In genomic region chr9:56223429-56224051, GRCm38 (mm10) we compare ENCODE assay signal across 8 mouse cellular contexts. TPM values are rescaled to one million over a fixed set of nuclear protein-coding genes. Genes with fewer than 3 reads are reported as not detected.
A peak's percentile ranks its signal among the peaks of the same experiment; 100 is the strongest.
DNase-seq lines count a peak whose midpoint lies in the region; ATAC-seq lines count a peak whose summit lies in the region.
"Not testable (repeated sequence)": the region's sequence is repeated elsewhere in the genome, so short reads cannot be mapped to it uniquely, and the experiment has no call there.

No protein-coding gene starts in this region.

- WGBS in hindbrain, embryonic 15.5 days: 21% methylated on average over 45 of the region's 45 CpGs
- WGBS in liver, embryonic 15.5 days (ENCODE audit: insufficient replicate concordance): 44% methylated on average over 45 of the region's 45 CpGs
- 22% methylated on average over 44 of the region's 45 CpGs for WGBS in stomach, embryonic 15.5 days

- peak overlapping the region; percentile 47 for H3K4me2 ChIP-seq in hindbrain, embryonic 15.5 days
- H3K4me2 ChIP-seq in liver, embryonic 15.5 days; stomach, embryonic 15.5 days: not testable (repeated sequence)

- peak overlapping the region; percentile 19; the same call in 1 of the 2 replicates for H3K4me3 ChIP-seq in hindbrain, embryonic 15.5 days
- H3K4me3 ChIP-seq in liver, embryonic 15.5 days (replicated peaks); stomach, embryonic 15.5 days (replicated peaks): not testable (repeated sequence)

- H3K9me3 ChIP-seq in hindbrain, embryonic 15.5 days; liver, embryonic 15.5 days (replicated peaks); stomach, embryonic 15.5 days: not testable (repeated sequence)

- intact Hi-C loops in gastrocnemius, postnatal 36 days (cut with DNase I): not testable (repeated sequence)

- H3K36me3 ChIP-seq in hindbrain, embryonic 15.5 days; liver, embryonic 15.5 days (replicated peaks); stomach, embryonic 15.5 days: not testable (repeated sequence)

- peak; percentile 100 for ATAC-seq in common myeloid progenitor, adult 5-6 weeks (replicated peaks; ENCODE audit: low read depth, poor library complexity, severe bottlenecking)
- ATAC-seq in hindbrain, embryonic 15.5 days (ENCODE audit: low FRiP score, low read depth): peak; percentile 100
- ATAC-seq in liver, embryonic 15.5 days (ENCODE audit: insufficient read depth): peak; percentile 100
- ATAC-seq in monocyte, adult 5-6 weeks (replicated peaks; ENCODE audit: insufficient number of reproducible peaks, low FRiP score, low TSS enrichment, poor library complexity, severe bottlenecking): peak; percentile 100
- ATAC-seq in stomach, embryonic 15.5 days (ENCODE audit: insufficient read depth, low FRiP score, low read depth): peak; percentile 100

- not testable (repeated sequence) for H3K27me3 ChIP-seq in hindbrain, embryonic 15.5 days; liver, embryonic 15.5 days; stomach, embryonic 15.5 days (replicated peaks)

- H3K4me1 ChIP-seq in hindbrain, embryonic 15.5 days (replicated peaks); liver, embryonic 15.5 days (replicated peaks); stomach, embryonic 15.5 days: not testable (repeated sequence)

- H3K27ac ChIP-seq in hindbrain, embryonic 15.5 days (replicated peaks); liver, embryonic 15.5 days (replicated peaks); stomach, embryonic 15.5 days: not testable (repeated sequence)

- DNase-seq in T-cell, adult 2 months (ENCODE audit: low spot score): peak; percentile 82
- peak; percentile 38 to 93 for DNase-seq in gastrocnemius, postnatal 36 days
- DNase-seq in layer of hippocampus, adult 9-10 months (ENCODE audit: low spot score): peak; percentile 87

- not testable (repeated sequence) for H3K9ac ChIP-seq in hindbrain, embryonic 15.5 days; liver, embryonic 15.5 days; stomach, embryonic 15.5 days

RNA-seq across cellular contexts. Expression of gene Tspan3, which starts 58.3 kb away (rescaled TPM):
- total RNA-seq in common myeloid progenitor, adult 5-6 weeks (2017): 66.5 and 73.0 TPM in 2 replicates
- 100 to 1,000 TPM; 107 to 108 TPM for total RNA-seq in gastrocnemius, postnatal 36 days (2021)
- 598 and 606 TPM in 2 replicates for polyA plus RNA-seq in hindbrain, embryonic 15.5 days (2015; fragmentation: Nextera tagmentation; extraction: Ambion mirVana)
- polyA plus RNA-seq in liver, embryonic 15.5 days (2015; fragmentation: Nextera tagmentation; extraction: Ambion mirVana): 26.3 and 27.5 TPM in 2 replicates
- total RNA-seq in monocyte, adult 5-6 weeks (2017): 4.1 to 9.5 TPM (median 7.8 TPM) in 3 replicates
- polyA plus RNA-seq in stomach, embryonic 15.5 days (2015; fragmentation: Nextera tagmentation; extraction: Ambion mirVana): 409 and 422 TPM in 2 replicates
